Mouse (Mus musculus) neural tube, embryonic 12.5 days (tissue): ENCODE measurements around the gene Rgs21. TPM values are rescaled to one million over a fixed set of nuclear protein-coding genes. Genes with fewer than 3 reads are reported as not detected.

Experiments used
- ATAC-seq: fragments of 200-750 bp; cut with Nextera tagmentation; 2 replicates; pipeline ENCODE4 v1.8.0; 2017; ENCODE audit warnings: low read depth, mild to moderate bottlenecking, moderate TSS enrichment, moderate library complexity; ENCODE audit not compliant: low FRiP score
- H3K27ac ChIP-seq: fragments of 300-500 bp; sonication (generic); 2 replicates; pipeline ENCODE4 v1.5.1; 2016
- H3K27me3 ChIP-seq: fragments of 300-500 bp; sonication (generic); replicated peaks from 2 replicates; pipeline ENCODE4 v1.6.1; 2016; ENCODE audit warnings: mild to moderate bottlenecking
- H3K36me3 ChIP-seq: fragments of 300-500 bp; sonication (generic); 2 replicates; pipeline ENCODE4 v1.6.1; 2016; ENCODE audit warnings: mild to moderate bottlenecking
- H3K4me1 ChIP-seq: fragments of 300-500 bp; sonication (generic); 2 replicates; pipeline ENCODE4 v1.6.1; 2016
- H3K4me2 ChIP-seq: fragments of 300-500 bp; sonication (generic); replicated peaks from 2 replicates; pipeline ENCODE4 v1.6.1; 2016; ENCODE audit warnings: mild to moderate bottlenecking
- H3K4me3 ChIP-seq: fragments of 300-500 bp; sonication (generic); 2 replicates; pipeline ENCODE4 v1.5.1; 2016
- H3K9ac ChIP-seq: fragments of 300-500 bp; sonication (generic); 2 replicates; pipeline ENCODE4 v1.6.1; 2016; ENCODE audit warnings: mild to moderate bottlenecking
- H3K9me3 ChIP-seq: fragments of 300-500 bp; sonication (generic); 2 replicates; pipeline ENCODE4 v1.6.1; 2016; ENCODE audit warnings: mild to moderate bottlenecking
- WGBS: fragments of 180-500 bp; shearing (Covaris S2); methylation state at CpG from one replicate; pipeline ENCODE4 v1.1.7; 2016; 5-methylcytosine and 5-hydroxymethylcytosine counted together
- polyA plus RNA-seq: library from polyadenylated mRNA; unstranded; fragments of >200 nt; fragmentation: Nextera tagmentation; extraction: Ambion mirVana; gene quantifications from 2 replicates; pipeline ENCODE4 v1.2.1, GENCODE M21; 2016

Rgs21 gene
- polyA plus RNA-seq = not detected in 2 replicates

- WGBS = 68% methylated on average over 3 of the region's 3 CpGs
- Histone ChIP-seq H3K9me3 (no peaks in the 10 kb centered on the region), H3K27ac (no peak within 1 kb of the TSS)
These were observed at the start of gene Rgs21 for GRCm38 (mm10) chr1:144567567-144567966. TSS of gene Rgs21 (minus strand) at chr1:144567667.

GRCm38 (mm10) chr1:144604071-144604470 is 36.6 kb upstream of the Rgs21 start:
- no peaks in the 10 kb centered on the region for H3K9me3 ChIP-seq
- H3K36me3 ChIP-seq = no peaks in the 10 kb centered on the region
- ATAC-seq = no peak
- H3K4me2 ChIP-seq = no peak overlapping the region
- WGBS = 94% methylated on average over 1 of the region's 1 CpGs
- no peak overlapping the region for H3K4me3 ChIP-seq
- no peak overlapping the region for H3K27ac ChIP-seq
- no peaks in the 10 kb centered on the region for H3K4me1 ChIP-seq
- H3K9ac ChIP-seq = no peak overlapping the region
- no peaks in the 10 kb centered on the region for H3K27me3 ChIP-seq

More at GRCm38 (mm10) chr1:144567567-144567966, at the start of gene Rgs21:
- no peak within 1 kb of the TSS for H3K4me2 ChIP-seq
- ATAC-seq = no peak
- no peaks in the 10 kb centered on the region for H3K4me1 ChIP-seq
- H3K4me3 ChIP-seq = no peak within 1 kb of the TSS
- H3K9ac ChIP-seq = no peak within 1 kb of the TSS
- no peaks in the 10 kb centered on the region for H3K36me3 ChIP-seq
- no peaks in the 10 kb centered on the region for H3K27me3 ChIP-seq

GRCm38 (mm10) chr1:144602987-144603386 is 35.5 kb upstream of the Rgs21 start:
- 84% methylated on average over 2 of the region's 2 CpGs for WGBS
- no peak overlapping the region for H3K9ac ChIP-seq
- ATAC-seq = no peak
- H3K27ac ChIP-seq = no peak overlapping the region
- no peaks in the 10 kb centered on the region for H3K27me3 ChIP-seq
- no peaks in the 10 kb centered on the region for H3K36me3 ChIP-seq
- H3K9me3 ChIP-seq = no peaks in the 10 kb centered on the region
- H3K4me2 ChIP-seq = no peak overlapping the region
- no peak overlapping the region for H3K4me3 ChIP-seq
- no peaks in the 10 kb centered on the region for H3K4me1 ChIP-seq

GRCm38 (mm10) chr1:144579321-144579720 is 11.9 kb upstream of the Rgs21 start:
- ATAC-seq = no peak
- 83% methylated on average over 1 of the region's 1 CpGs for WGBS

GRCm38 (mm10) chr1:144572972-144573371 is 5.5 kb upstream of the Rgs21 start:
- Histone ChIP-seq H3K4me3 (no peak overlapping the region), H3K27ac (no peak overlapping the region), H3K27me3 (no peaks in the 10 kb centered on the region), H3K9ac (no peak overlapping the region), H3K36me3 (no peaks in the 10 kb centered on the region), H3K4me1 (no peaks in the 10 kb centered on the region), H3K9me3 (no peaks in the 10 kb centered on the region), H3K4me2 (no peak overlapping the region)
- ATAC-seq = no peak
- WGBS = 98% methylated on average over 2 of the region's 2 CpGs

More at GRCm38 (mm10) chr1:144579321-144579720, 11.9 kb upstream of the Rgs21 start:
- Histone ChIP-seq H3K9ac (no peak overlapping the region), H3K4me3 (no peak overlapping the region), H3K27me3 (no peaks in the 10 kb centered on the region), H3K9me3 (no peaks in the 10 kb centered on the region), H3K36me3 (no peaks in the 10 kb centered on the region), H3K4me1 (no peaks in the 10 kb centered on the region), H3K4me2 (no peak overlapping the region), H3K27ac (no peak overlapping the region)

GRCm38 (mm10) chr1:144569905-144570304 is 2.4 kb upstream of the Rgs21 start:
- Histone ChIP-seq H3K27ac (no peak overlapping the region), H3K9ac (no peak overlapping the region), H3K9me3 (no peaks in the 10 kb centered on the region), H3K4me1 (no peaks in the 10 kb centered on the region), H3K36me3 (no peaks in the 10 kb centered on the region), H3K27me3 (no peaks in the 10 kb centered on the region), H3K4me3 (no peak overlapping the region), H3K4me2 (no peak overlapping the region)
- ATAC-seq = no peak
- 82% methylated on average over 3 of the region's 3 CpGs for WGBS

GRCm38 (mm10) chr1:144545142-144545541 is 22.3 kb downstream of the Rgs21 start:
- Histone ChIP-seq H3K9me3 (no peaks in the 10 kb centered on the region), H3K9ac (no peak overlapping the region), H3K4me2 (no peak overlapping the region), H3K27ac (no peak overlapping the region), H3K4me1 (no peaks in the 10 kb centered on the region), H3K36me3 (no peaks in the 10 kb centered on the region), H3K27me3 (no peaks in the 10 kb centered on the region), H3K4me3 (no peak overlapping the region)
- ATAC-seq = no peak
- 76% methylated on average over 4 of the region's 4 CpGs for WGBS

GRCm38 (mm10) chr1:144544497-144544961 is 22.9 kb downstream of the Rgs21 start:
- no peak overlapping the region for H3K9ac ChIP-seq
- H3K4me2 ChIP-seq = no peak overlapping the region
- H3K4me1 ChIP-seq = no peaks in the 10 kb centered on the region
- ATAC-seq = 0 out of 2 replicates have a peak, but pooled peaks have one; percentile 13
- no peak overlapping the region for H3K4me3 ChIP-seq
- WGBS = 78% methylated on average over 6 of the region's 6 CpGs
- H3K27me3 ChIP-seq = no peaks in the 10 kb centered on the region
- no peaks in the 10 kb centered on the region for H3K9me3 ChIP-seq
- no peak overlapping the region for H3K27ac ChIP-seq
- no peaks in the 10 kb centered on the region for H3K36me3 ChIP-seq

- no peaks in the 10 kb centered on the region for H3K9me3 ChIP-seq
- no peak overlapping the region for H3K27ac ChIP-seq
- ATAC-seq = no peak
- 92% methylated on average over 1 of the region's 1 CpGs for whole genome bisulfite sequencing
- H3K9ac ChIP-seq = no peak overlapping the region
- H3K27me3 ChIP-seq = no peaks in the 10 kb centered on the region
- H3K4me3 ChIP-seq = no peak overlapping the region
- H3K4me2 ChIP-seq = no peak overlapping the region
- no peaks in the 10 kb centered on the region for H3K4me1 ChIP-seq
- H3K36me3 ChIP-seq = no peaks in the 10 kb centered on the region
These were observed 35.7 kb downstream of the Rgs21 start for GRCm38 (mm10) chr1:144531746-144532145.

GRCm38 (mm10) chr1:144517878-144518426 is 49.5 kb downstream of the Rgs21 start:
- no peak overlapping the region for H3K4me3 ChIP-seq
- 87% methylated on average over 5 of the region's 5 CpGs for WGBS
- ATAC-seq = no peak
- H3K36me3 ChIP-seq = no peaks in the 10 kb centered on the region
- no peaks in the 10 kb centered on the region for H3K27me3 ChIP-seq
- H3K27ac ChIP-seq = no peak overlapping the region
- H3K9ac ChIP-seq = no peak overlapping the region
- H3K4me1 ChIP-seq = no peaks in the 10 kb centered on the region
- H3K9me3 ChIP-seq = no peaks in the 10 kb centered on the region
- no peak overlapping the region for H3K4me2 ChIP-seq

GRCm38 (mm10) chr1:144502241-144502640 is 65.2 kb downstream of the Rgs21 start:
- Histone ChIP-seq H3K27me3 (no peaks in the 10 kb centered on the region), H3K9ac (no peak overlapping the region), H3K4me3 (no peak overlapping the region), H3K4me2 (no peak overlapping the region), H3K9me3 (no peaks in the 10 kb centered on the region), H3K27ac (no peak overlapping the region), H3K36me3 (no peaks in the 10 kb centered on the region), H3K4me1 (no peaks in the 10 kb centered on the region)
- ATAC-seq = no peak
- WGBS = 92% methylated on average over 1 of the region's 1 CpGs

- WGBS = 83% methylated on average over 4 of the region's 4 CpGs
- no peaks in the 10 kb centered on the region for H3K36me3 ChIP-seq
- no peak overlapping the region for H3K9ac ChIP-seq
- no peaks in the 10 kb centered on the region for H3K9me3 ChIP-seq
- no peak overlapping the region for H3K4me3 ChIP-seq
- no peak for ATAC-seq
- H3K27ac ChIP-seq = no peak overlapping the region
- H3K4me2 ChIP-seq = no peak overlapping the region
- H3K27me3 ChIP-seq = no peaks in the 10 kb centered on the region
- H3K4me1 ChIP-seq = no peaks in the 10 kb centered on the region
These were observed 67.0 kb downstream of the Rgs21 start for GRCm38 (mm10) chr1:144500423-144500822.

GRCm38 (mm10) chr1:144499719-144500118 is 67.7 kb downstream of the Rgs21 start:
- Histone ChIP-seq H3K27ac (no peak overlapping the region), H3K27me3 (no peaks in the 10 kb centered on the region), H3K9me3 (no peaks in the 10 kb centered on the region), H3K4me3 (no peak overlapping the region), H3K9ac (no peak overlapping the region), H3K36me3 (no peaks in the 10 kb centered on the region), H3K4me1 (no peaks in the 10 kb centered on the region), H3K4me2 (no peak overlapping the region)
- 79% methylated on average over 1 of the region's 1 CpGs for WGBS
- no peak for ATAC-seq
